Mouse (Mus musculus) retina, adult 2 months (tissue): ENCODE measurements around the gene Dand5.

Source experiments
- DNase-seq: peaks from one replicate; pipeline ENCODE4 v3.0.0-alpha.2; 2012; ENCODE audit warnings: low read depth, low spot score

The Dand5 gene

DNA sequence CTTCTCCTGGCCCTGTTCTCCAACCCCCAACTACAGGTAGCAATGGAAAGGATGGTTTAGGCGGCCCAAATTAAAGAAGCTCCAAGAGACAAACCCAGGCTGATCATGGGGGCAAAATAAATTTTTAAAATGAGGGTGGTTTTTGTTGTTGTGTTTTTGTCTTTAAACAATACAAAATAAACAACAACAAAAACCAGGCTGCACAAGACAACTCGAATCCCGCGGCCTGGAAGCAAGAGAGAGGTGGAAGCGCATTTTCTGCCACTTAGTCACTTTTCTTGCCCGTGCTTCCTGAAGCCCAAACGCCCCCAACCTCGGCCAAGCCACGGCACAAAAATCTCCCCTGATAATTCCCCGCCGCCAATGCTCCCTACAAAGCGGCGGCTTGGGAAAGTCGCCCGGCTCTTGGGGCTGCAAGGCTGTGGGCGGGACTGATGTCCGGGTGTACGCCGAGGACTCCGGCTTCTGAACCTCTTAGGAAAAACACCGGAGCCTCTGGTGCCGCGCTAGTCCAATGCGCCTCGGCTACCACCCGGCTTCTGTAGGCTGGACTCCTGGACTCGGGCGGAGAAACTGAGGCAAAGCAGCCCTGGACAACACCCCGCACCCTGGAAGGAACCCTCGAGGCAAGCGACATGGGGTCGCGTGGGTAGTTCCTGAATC lies 38.6 kb downstream of the Dand5 start:
- DNase-seq = no peak

DNA sequence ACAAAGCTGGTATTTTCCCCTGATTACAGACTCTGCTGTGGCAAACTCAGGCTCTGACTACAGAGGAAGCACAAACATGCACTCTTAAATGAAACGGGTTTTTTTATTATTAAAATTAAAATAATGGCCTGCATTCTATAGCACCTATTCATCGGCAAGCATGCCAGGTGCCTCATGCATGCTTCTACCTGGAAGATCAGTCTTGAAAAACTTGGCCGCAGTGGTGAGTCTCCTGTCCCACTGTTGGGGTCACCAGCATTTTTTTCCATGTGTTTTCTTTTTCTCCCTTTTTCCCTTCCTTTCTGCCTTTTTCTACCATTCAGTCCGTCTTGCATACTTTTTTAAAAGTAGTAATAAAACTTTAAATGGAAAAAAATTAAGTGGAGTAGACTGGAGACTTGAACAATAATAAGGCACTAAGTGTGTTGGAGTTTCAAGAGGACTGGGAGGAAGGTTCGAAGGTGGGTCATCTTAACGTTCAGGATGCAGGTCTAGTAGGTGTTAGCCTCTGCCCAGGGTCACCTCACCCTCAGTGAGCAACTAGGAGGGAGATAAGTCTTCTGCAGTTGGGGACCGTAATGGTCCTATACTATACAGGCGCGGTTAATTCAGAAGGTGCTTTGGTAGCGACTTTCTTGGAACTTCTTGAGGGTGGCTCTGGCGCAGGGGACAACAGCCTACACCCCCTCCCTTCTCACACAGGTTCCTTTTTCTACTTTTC lies 39.3 kb downstream of the Dand5 start:
- no peak for DNase-seq

DNA sequence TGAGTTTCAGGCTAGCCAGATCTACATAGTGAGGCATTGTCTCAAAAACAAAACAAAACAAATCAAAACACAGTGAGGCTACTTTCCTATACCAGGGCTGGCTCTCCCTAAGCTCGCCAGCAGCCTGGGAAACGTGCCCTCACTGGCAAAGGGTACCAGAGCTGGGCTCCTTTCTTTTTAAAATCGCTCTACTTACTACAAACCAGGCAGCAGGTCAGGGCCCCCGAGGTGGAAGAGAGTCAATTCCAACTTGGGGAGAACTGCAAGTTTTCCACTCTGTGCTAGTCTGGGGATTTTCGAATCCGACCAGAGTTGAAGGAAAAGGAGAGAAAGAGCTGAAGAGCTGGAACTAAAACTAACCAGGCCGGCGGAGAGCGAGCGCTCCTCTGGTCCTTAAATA lies 39.9 kb downstream of the Dand5 start:
- DNase-seq = no peak

DNA sequence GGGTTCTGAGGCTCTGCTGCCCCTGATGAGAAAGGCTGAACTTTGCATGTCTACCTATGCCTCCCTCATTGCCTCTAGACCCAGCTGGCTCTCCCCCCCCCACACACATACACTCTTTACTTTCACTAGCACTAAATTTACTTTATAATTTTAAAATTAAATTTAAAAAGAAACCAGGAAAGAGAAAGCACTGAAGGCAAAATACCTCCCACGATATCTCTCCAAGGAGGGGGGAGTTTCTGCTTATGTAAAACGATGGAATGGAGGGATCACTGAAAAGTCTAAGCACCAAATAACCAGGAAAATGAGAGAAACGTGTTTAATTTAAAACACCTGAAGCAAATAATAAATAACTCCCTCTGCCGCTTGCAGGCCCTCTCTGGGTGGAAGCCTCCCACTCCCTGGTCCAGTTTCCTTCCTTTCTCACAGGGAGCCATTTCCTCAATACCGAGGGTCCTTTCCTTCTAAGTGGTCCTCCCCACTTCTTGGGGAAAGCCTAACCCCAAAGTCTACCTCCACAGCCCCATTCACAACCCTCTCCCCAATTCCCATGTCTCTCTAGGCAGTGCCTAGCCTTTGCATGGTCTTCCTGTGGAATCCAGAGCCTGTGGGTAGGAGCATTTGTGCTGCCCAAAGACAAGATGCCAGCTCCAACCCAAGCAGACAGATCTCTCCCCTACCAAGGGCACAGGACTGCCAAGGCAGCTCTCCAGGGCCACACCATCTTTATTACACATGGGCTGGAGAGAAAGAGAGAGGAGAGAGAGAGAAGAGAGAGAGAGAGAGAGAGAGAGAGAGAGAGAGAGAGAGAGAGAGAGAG lies 40.7 kb downstream of the Dand5 start:
- DNase-seq = no peak

DNA sequence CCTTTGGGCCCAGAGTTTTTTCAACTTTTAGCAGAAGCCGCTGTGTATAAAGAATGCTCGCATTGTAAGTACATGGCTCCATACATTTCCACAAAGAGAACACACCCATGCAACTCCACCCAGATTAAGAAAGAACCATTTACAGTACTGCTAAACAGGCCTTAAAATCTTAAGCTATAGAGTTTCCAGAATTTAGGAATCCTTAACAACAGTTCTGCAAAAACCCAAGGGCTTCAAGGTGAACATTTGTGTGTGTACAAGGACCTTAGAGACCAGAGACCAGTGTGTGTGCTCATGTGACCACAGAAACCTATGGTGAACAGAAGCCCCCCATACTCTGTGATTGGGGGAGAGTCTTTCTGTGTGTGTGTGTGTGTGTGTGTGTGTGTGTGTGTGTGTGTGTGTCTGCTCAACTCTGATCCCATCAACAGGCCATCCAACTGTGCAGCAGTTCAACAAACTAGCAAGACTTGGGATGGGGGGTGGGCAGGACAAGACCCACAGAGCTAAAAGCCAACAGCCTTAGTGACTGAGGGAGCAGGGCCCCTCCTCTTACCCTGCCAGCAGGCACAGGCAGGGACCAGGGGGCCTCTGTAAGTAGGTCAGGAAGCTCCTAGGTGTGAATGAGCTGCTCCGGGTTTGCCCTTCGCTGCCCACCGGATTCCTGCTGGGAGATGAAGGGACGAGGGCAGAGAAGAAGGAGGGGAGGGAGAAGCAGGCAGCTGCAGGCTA lies 41.5 kb downstream of the Dand5 start:
- no peak for DNase-seq

DNA sequence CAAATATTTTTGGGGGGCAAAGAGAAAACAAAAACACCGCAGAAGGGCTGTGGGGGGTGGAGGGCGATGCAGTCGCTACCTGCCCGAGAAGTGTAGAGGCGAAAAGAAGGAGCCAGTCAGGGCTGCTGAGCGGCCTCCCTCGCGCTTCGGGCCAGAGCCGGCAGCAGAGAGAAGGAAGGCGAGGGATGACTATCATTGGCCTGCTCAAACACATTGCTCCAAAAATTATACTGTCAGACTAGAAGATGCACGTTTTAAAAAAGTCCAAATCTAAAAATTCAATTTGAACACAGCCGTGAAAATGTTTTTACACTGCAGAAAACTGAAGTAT lies 42.4 kb downstream of the Dand5 start:
- no peak for DNase-seq

DNA sequence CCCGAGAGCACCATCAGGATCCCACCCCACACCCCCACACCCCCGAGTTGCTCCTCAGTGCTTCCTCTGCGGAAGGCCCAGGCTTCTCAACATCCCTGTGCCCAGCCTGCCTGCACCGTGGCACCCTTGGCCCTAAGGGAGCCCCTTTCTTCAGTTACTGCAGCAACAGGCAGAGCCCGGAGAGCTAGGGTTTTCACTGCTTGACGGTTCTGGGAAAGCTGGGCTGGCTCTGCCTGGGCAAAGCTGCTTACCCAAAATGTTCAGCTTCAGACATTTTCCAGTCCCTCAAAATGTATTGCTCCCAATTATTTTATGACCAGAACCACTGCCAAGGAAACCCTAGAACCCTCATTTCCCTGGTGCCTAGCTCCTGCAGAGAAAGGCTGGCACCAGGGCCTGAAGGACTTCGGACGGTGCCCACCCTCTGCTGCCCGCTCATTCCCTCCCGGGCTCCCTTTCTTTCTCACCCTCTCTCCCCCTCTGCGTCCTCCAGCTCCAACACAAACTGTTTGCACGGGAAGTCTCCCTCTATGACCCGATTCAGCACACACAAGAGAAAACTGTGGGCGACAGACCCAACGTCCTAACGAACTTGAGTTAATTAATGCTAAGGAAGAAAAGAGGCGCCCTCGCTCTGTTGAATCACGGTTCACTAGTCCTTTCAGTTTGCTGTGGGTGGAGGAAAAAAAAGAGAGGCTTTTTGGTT lies 43.0 kb downstream of the Dand5 start:
- no peak for DNase-seq

DNA sequence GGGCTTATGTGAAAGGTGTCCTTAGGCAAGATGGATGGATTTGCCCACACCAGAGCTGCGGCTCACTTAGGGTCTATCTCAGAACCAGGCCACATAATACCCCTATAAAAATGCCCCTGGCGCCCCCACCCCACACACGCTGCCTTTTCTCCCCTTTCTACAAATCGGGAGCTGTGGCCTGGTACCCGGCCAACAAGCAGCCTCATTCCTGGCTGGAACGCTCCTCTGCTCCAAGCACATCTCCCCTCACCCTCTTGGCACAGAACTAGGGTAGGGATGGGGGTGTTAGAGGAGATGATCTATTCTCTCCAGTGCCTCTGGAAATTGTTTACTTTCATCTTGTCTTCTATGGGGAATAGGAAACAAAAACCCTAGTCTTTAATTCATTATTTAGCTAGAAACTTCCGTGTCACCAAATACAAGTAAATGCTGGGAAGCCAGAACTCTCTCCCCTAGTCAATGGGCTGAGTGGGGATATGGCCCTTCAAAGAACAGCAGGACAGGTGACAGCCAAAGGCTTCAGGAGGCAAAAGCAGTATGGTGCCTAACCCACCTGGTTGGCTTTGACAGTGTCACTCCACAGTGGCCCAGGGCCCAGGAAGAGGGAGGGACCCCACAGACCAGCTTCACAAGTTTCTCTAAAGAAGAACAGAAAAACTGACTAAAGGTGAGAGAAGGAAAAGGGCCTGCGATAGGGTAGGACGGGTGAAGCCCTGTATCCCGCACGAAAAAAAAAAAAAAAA lies 43.8 kb downstream of the Dand5 start:
- DNase-seq = no peak

DNA sequence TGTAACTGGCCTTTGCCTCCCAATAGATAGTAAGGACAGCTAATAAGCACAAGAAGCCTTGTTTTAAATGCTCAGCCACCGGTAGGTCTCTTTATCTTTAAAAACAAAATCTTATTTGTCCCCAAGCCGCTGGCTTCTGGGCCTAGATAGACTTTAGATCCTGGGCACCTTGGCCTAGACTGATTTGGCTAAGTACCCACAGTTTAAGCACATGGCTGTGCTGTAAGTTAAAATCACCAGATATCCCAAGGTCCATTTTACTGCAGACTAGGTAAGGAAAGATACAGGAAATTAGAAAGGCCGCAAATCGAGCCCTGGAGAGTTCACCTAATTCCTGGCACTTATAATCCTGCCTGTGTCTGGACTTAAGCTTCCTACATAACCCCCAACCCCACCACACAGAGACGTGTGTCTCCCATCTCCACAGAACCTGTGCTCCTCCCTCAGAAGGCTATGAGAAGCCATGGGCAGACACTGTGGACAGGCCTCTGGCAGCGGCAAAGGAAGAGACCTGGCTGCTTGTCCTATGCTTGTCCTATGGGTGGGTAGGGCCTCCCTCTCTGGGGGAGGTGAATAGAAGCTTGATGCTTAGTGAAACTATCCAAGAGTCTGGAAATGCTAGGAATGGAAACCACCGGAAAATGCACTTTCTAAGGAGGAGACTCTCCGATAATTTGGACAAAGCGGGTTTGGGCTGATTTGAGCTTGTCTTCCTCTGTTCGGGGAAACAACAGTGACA lies 44.6 kb downstream of the Dand5 start:
- DNase-seq = no peak

DNA sequence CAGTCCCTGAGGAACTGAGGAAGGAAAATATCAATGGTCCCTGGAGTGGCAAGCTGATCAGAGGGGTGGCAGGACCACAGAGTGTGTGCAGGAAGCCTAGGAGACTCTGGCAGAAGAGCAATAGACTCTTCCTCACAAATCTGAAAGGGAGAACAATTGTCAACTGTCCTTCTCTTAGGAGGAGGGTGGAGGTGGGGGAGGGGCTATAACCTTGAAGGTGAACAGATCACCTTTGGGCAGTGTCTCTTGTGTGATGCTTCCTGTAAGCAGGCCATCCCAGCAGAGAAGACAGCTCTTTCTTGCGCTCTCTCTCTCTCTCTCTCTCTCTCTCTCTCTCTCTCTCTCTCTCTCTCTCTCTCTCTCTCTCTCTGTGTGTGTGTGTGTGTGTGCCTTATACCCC lies 46.1 kb downstream of the Dand5 start:
- DNase-seq = no peak

DNA sequence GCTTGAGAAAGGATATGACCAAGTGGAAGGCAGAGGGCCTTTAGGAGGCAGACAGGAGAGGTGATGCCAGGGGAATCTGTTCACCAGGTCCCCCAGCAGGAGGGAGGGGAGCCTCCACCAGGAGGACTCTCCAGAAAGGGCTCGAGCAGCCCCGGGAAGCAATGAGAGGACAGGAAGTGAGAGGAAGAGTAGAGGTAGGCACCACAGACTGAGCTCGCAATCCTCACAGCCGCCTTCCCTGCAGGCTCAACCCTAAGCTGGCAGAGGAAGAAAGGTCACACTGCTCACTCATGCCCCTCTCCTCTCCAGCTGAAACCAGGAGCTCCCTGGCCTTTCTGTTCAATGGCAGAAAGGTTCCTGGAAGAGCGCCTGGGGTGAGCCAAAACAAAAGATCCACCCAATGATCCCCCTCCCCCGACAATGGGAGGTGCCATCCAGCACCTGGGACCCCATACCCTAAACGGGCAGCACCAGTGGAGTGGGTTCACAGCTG lies 47.0 kb downstream of the Dand5 start:
- DNase-seq = no peak

DNA sequence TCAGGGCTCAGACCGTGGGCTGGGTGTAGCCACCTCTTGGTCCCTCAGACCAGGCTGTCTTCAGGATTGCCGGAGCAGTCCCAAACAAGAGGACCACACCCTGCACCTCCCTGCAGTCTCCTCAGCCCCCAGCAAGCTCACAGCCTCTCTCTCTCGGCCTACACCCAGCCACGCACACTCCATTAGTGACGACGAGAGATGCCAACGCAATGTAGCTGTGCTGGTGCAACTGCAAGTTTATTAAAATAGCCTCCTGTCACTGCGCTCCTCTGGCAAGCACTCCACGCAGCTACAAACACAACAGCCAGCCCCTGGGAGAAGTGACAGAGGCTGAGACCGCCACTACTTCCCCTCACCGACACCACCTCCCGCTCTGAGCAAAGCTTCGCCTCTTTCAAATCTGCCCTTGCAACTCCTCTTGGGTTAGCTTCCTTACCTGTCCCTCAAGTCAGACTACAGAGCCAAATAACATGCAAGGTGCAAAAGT lies 47.5 kb downstream of the Dand5 start:
- no peak for DNase-seq

DNA sequence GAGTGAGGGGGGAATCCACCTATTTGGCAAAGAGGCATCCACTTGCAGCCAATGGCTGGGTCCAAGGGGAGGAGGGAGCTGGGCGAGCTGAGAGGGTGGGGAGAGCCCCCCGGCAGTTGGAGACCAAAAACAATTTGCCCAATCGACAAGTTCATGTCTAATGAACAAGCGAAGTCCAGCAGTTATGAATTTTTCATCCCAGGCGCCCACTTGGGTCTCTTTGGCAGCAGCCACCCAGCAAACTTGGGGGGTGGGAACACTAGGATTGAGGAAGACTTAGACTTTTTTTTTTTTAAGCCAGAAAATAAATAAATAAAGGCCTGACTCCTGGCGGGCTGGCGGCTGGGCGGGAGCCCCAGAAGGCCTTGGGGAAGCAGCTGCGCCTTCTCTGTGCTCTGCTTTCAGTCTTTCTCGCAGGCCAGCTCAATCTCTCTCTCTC lies 48.1 kb downstream of the Dand5 start:
- DNase-seq = no peak

DNA sequence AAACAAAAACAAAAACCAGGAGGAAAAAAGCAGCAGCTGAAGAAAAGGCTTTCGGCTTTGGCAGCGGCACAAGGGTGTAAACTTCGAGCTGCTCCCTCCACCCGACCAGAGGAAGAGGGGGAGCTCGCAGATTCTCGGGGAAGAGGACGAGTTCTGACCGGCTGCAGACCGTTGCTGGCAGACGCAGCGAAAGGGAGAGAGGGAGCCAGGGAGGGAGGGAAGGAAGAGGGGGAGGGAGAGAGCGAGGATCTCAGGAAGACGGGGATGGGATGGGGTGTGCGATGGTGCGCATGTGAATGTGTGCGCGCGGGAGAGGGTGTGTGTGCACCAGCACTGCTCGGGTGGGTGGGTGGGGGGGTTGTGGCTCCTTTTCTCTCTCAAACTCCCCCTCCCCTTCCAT lies 48.8 kb downstream of the Dand5 start:
- no peak for DNase-seq

DNA sequence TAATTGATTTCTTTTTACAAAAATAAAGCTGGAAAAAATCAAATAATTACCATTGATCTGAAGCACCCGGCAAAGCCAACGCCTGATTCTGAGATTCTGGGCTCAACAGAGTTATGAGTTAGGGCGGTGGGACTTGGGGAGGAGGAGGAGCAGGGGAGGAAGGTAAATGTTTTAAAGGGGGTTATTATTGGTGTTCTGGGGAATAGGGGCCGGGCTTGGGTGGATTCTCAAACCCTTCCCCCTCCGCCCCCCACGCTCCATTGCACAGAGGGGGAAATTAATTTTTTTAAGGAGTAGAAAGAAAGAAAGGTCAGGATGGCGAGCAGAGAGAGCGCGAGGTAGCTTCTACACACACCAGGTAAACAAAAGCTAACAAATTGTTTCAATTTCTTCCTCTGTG lies 49.3 kb downstream of the Dand5 start:
- no peak for DNase-seq

DNA sequence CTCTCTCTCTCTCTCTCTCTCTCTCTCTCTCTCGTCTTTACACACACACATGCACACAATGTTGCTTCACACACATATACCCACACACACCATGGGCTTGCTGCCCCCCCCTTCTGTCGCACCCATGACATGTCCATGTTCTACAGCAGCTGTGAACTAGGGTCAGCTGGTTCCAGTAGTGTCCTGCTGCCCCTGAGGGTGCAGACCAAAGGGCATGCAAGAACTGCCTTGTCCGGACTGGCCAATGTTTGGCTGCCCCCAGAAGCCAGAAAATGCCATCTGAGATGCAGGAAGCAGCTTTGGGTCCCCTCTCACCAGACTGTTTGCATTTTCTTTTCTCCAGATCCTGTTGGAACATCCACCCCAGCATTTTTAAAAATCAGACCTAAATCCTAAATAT lies 50.0 kb downstream of the Dand5 start:
- DNase-seq = no peak

DNA sequence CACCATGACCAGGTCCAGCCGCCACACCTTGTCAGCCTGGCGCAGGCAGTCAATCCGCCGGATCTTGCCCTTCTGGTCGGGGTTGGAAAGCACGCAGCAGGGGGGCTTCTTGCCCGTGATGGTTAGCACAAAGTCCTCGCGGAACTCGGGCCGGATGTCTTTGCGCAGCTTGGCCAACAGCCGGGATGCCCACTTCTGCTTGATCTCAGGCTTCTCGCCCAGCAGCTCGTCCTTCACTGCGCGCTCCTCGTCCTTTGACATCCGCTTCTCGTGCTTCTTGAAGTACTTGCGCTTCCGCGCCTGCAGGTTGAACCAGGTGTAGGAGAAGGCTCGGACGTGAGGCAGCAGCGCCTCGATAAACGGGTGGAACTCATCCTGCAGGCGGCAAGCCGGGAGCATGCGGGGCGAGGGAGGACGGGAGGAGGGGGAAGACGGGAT lies 50.7 kb downstream of the Dand5 start:
- no peak for DNase-seq

DNA sequence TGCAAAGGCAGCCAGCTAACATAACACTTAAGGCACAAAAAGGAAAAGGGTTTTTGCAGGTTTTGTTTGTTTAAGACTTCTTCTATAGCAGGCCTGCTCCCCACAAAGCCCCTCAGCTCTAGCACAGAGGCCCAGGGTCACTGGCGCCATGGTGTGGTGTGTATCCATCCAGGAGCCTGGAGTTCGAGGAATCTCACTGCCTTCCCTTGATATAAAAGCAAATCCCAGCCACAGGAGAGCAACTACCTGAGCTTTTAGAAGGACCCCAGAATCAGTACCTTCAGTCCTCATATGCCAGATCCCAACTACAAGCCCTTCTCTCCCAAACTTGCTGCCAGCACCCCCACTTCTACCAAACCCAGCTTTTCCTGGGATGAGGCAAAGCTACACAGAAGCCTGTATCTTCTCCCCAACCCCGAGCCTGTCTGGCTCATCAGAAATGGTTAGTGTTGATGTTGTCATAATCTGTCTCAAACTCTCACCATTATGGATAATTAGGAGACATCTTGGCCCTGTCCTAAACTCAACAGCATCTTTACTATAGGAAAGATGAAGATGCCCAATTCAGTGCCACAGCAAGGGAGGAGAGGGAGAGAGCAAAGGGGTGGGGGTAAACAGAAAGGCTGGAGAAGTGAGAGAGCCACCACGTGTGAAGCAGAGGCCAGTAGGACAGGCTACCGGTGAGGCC lies 51.5 kb downstream of the Dand5 start:
- DNase-seq = no peak
